Mouse (Mus musculus) liver, adult 2 months (tissue): ENCODE measurements around the gene Rusc1. TPM values are rescaled to one million over a fixed set of nuclear protein-coding genes. Genes with fewer than 3 reads are reported as not detected.

Source experiments
- DNase-seq: peaks from one replicate; pipeline ENCODE4 v3.0.0-alpha.2; 2011; ENCODE audit warnings: low read depth, low spot score; ENCODE audit errors: extremely low read depth
- H3K27ac ChIP-seq: fragments of 200-500 bp; replicated peaks from 2 replicates; pipeline ENCODE4 v1.5.1; 2012; ENCODE audit warnings: low read depth, mild to moderate bottlenecking, control low read depth, inconsistent platforms, low read length; ENCODE audit not compliant: insufficient read depth
- H3K27me3 ChIP-seq: fragments of 200-500 bp; 2 replicates; pipeline ENCODE4 v1.6.1; 2012; ENCODE audit warnings: mild to moderate bottlenecking, moderate library complexity, low read length, inconsistent platforms; ENCODE audit not compliant: control insufficient read depth, insufficient read depth
- H3K36me3 ChIP-seq: fragments of 200-500 bp; 2 replicates; pipeline ENCODE4 v1.6.1; 2012; ENCODE audit warnings: low read length, inconsistent platforms; ENCODE audit not compliant: control insufficient read depth, insufficient read depth
- H3K4me1 ChIP-seq: fragments of 200-500 bp; 2 replicates; pipeline ENCODE4 v1.6.1; 2011; ENCODE audit warnings: low read length; ENCODE audit not compliant: control insufficient read depth, insufficient read depth
- H3K4me3 ChIP-seq: fragments of 200-500 bp; 2 replicates; pipeline ENCODE4 v1.5.1; 2011; ENCODE audit warnings: low read depth, mild to moderate bottlenecking, control low read depth, low read length, moderate library complexity; ENCODE audit not compliant: insufficient read depth
- H3K79me2 ChIP-seq: fragments of 200-500 bp; 2 replicates; pipeline ENCODE4 v1.6.1; 2012; ENCODE audit warnings: inconsistent platforms, mild to moderate bottlenecking, low read length, moderate library complexity; ENCODE audit not compliant: control insufficient read depth, insufficient read depth
- H3K9ac ChIP-seq: fragments of 200-500 bp; 2 replicates; pipeline ENCODE4 v1.6.1; 2012; ENCODE audit warnings: low read depth, mild to moderate bottlenecking, control low read depth, inconsistent platforms, low read length
- CTCF ChIP-seq: fragments of 200-500 bp; IDR thresholded peaks from 2 replicates; pipeline ENCODE4 v1.5.1; 2011; ENCODE audit warnings: low read depth, low read length, control low read depth
- POLR2A ChIP-seq: fragments of 200-500 bp; IDR thresholded peaks from 2 replicates; pipeline ENCODE4 v1.6.1; 2011; ENCODE audit warnings: low read length, control low read depth; ENCODE audit not compliant: insufficient read depth; ENCODE audit errors: extremely low read depth
- WGBS: fragments of 180-500 bp; shearing (Covaris S2); methylation state at CpG from one replicate; pipeline ENCODE4 v1.1.7; 2018; 5-methylcytosine and 5-hydroxymethylcytosine counted together
- polyA plus RNA-seq: library from polyadenylated mRNA; depleted of rRNA; stranded (reverse); fragments of >200 nt; gene quantifications from 2 replicates; pipeline ENCODE4 v1.2.3, GENCODE M21; 2012; rRNA removed
- total RNA-seq: library from RNA; depleted of rRNA; stranded (reverse); fragments of >200 nt; gene quantifications from 2 replicates; pipeline ENCODE4 v1.2.3, GENCODE M21; 2014; rRNA removed

Rusc1 gene
- total and polyA plus RNA-seq, 2 experiments: 4.8 to 18.3 TPM

DNA sequence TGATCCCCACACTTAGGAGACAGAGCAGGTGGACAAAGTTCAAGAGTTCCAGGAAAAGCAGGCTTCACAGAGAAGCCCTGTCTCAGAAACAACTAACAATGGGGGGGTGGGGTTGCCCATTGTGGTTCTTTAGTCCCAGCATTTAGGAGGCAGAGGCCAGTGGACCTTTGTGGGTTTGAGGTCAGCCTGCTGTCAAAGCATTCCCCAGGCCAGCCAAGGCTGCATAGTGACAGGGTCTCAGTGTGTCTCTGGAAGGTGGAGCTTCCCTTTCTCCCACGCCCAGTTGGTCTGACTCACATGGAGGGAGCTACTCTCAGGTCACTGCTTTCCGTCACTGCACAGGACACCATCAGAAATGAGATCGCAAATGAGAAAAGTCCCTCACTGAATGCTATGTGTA, 31.4 kb downstream of the Rusc1 start:
- Histone ChIP-seq H3K27me3 (no peaks in the 10 kb centered on the region), H3K4me1 (no peaks in the 10 kb centered on the region), H3K4me3 (no peak overlapping the region), H3K27ac (no peak overlapping the region), H3K79me2 (no peaks in the 10 kb centered on the region), H3K9ac (no peak overlapping the region), H3K36me3 (peaks cover 64% of the 10 kb centered on the region)
- DNase-seq: no peak
- 97% methylated on average over 3 of the region's 3 CpGs for WGBS
- TF ChIP-seq CTCF: no peak
- TF ChIP-seq POLR2A: no peak

DNA sequence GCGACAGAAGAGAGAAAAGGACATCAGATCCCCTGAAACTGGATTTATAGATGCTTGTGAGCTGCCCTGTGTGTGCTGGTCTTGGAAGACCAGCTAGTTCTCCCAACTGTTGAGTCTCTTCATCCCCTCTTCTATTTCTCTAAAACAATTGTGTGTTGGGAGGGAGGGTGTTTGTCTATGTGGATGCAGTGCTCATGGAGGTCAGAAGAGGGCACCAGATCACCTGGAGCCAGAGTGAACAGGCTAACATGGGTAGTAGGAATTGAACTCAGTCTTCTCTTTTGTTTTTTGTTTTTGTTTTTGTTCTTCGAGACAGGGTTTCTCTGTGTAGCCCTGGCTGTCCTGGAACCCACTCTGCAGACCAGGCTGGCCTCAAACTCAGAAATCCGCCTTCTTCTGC, 34.3 kb downstream of the Rusc1 start:
- peaks cover 64% of the 10 kb centered on the region for H3K36me3 ChIP-seq
- H3K79me2 ChIP-seq: no peaks in the 10 kb centered on the region
- no peak overlapping the region for H3K4me3 ChIP-seq
- peak; percentile 10 for DNase-seq
- H3K27me3 ChIP-seq: no peaks in the 10 kb centered on the region
- H3K9ac ChIP-seq: no peak overlapping the region
- H3K4me1 ChIP-seq: no peaks in the 10 kb centered on the region
- 93% methylated on average over 3 of the region's 3 CpGs for WGBS
- TF ChIP-seq CTCF (peak; percentile 59; the same call in 1 of the 2 replicates), POLR2A (no peak)
- no peak overlapping the region for H3K27ac ChIP-seq

GRCm38 (mm10) chr3:89058361-89058760, 34.8 kb downstream of the Rusc1 start:
- Histone ChIP-seq H3K79me2 (no peaks in the 10 kb centered on the region), H3K27ac (no peak overlapping the region), H3K36me3 (peaks cover 62% of the 10 kb centered on the region), H3K4me1 (no peaks in the 10 kb centered on the region), H3K27me3 (no peaks in the 10 kb centered on the region), H3K9ac (no peak overlapping the region), H3K4me3 (no peak overlapping the region)
- no peak for DNase-seq
- WGBS: 97% methylated on average over 9 of the region's 9 CpGs
- no peak for TF ChIP-seq POLR2A
- TF ChIP-seq CTCF: no peak

DNA sequence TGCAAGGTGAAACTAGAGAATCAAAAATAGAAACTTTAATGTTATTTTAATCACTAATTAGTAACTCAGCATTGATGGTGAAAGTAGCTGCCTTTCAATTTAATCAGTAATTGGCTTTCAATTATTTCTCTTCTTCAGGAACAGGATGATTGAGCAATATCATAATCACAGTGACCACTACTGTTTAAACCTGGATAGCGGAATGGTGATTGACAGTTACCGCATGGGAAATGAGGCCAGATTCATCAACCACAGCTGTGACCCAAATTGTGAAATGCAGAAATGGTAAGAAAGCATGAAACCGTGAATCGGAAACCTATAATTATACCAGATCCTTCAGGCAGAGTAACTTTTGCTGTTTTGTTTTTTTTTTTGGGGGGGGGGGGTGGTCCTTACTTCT, 49.8 kb downstream of the Rusc1 start:
- DNase-seq: no peak
- H3K27me3 ChIP-seq: no peaks in the 10 kb centered on the region
- H3K36me3 ChIP-seq: peaks cover 58% of the 10 kb centered on the region
- H3K9ac ChIP-seq: no peak overlapping the region
- no peaks in the 10 kb centered on the region for H3K79me2 ChIP-seq
- no peak for TF ChIP-seq CTCF
- no peak for TF ChIP-seq POLR2A
- H3K27ac ChIP-seq: no peak overlapping the region
- no peak overlapping the region for H3K4me3 ChIP-seq
- WGBS: 85% methylated on average over 4 of the region's 4 CpGs
- no peaks in the 10 kb centered on the region for H3K4me1 ChIP-seq

Other genes with a start within 250 kb of the Rusc1 start
- gene Msto1, start 179.3 kb downstream of the Rusc1 start, total RNA-seq: 5.6 and 7.4 TPM in 2 replicates
- gene Msto1, start 179.3 kb downstream of the Rusc1 start, polyA plus RNA-seq: 12.1 and 15.4 TPM in 2 replicates
- 11.8 and 14.4 TPM in 2 replicates for gene Ash1l, start 142.7 kb downstream of the Rusc1 start, total RNA-seq
- gene Ash1l, start 142.7 kb downstream of the Rusc1 start, polyA plus RNA-seq: 3.3 and 3.9 TPM in 2 replicates
- gene Dap3, start 142.1 kb downstream of the Rusc1 start, total RNA-seq: 50.6 and 66.8 TPM in 2 replicates
- gene Dap3, start 142.1 kb downstream of the Rusc1 start, polyA plus RNA-seq: 21.8 and 32.6 TPM in 2 replicates
- not detected in 2 replicates for gene Gm43738, start 7.8 kb upstream of the Rusc1 start, total RNA-seq
- 0.05 TPM in 1 of 2 replicates, not detected in the other for gene Gm43738, start 7.8 kb upstream of the Rusc1 start, polyA plus RNA-seq
- 467 and 510 TPM in 2 replicates for gene Fdps, start 8.6 kb upstream of the Rusc1 start, total RNA-seq
- gene Fdps, start 8.6 kb upstream of the Rusc1 start, polyA plus RNA-seq: 388 and 397 TPM in 2 replicates
- gene Pklr, start 42.8 kb upstream of the Rusc1 start, total RNA-seq: 69.7 and 91.1 TPM in 2 replicates
- 387 and 512 TPM in 2 replicates for gene Pklr, start 42.8 kb upstream of the Rusc1 start, polyA plus RNA-seq
- gene Hcn3, start 66.9 kb upstream of the Rusc1 start, total RNA-seq: 0.09 and 0.20 TPM in 2 replicates
- 0.19 and 0.44 TPM in 2 replicates for gene Hcn3, start 66.9 kb upstream of the Rusc1 start, polyA plus RNA-seq
- 7.4 and 9.3 TPM in 2 replicates for gene Clk2, start 71.5 kb upstream of the Rusc1 start, total RNA-seq
- gene Clk2, start 71.5 kb upstream of the Rusc1 start, polyA plus RNA-seq: 14.6 and 23.9 TPM in 2 replicates
- 9.1 and 15.6 TPM in 2 replicates for gene Scamp3, start 84.2 kb upstream of the Rusc1 start, total RNA-seq
- 105 and 120 TPM in 2 replicates for gene Scamp3, start 84.2 kb upstream of the Rusc1 start, polyA plus RNA-seq
- gene Fam189b, start 89.8 kb upstream of the Rusc1 start, total RNA-seq: 0.09 and 0.54 TPM in 2 replicates
- gene Fam189b, start 89.8 kb upstream of the Rusc1 start, polyA plus RNA-seq: 1.8 and 4.1 TPM in 2 replicates
- gene Gba, start 109.6 kb upstream of the Rusc1 start, total RNA-seq: 24.1 and 32.7 TPM in 2 replicates
- gene Gba, start 109.6 kb upstream of the Rusc1 start, polyA plus RNA-seq: 33.2 and 36.6 TPM in 2 replicates
- 0.92 and 1.4 TPM in 2 replicates for gene Thbs3, start 121.9 kb upstream of the Rusc1 start, total RNA-seq
- 0.85 and 1.2 TPM in 2 replicates for gene Thbs3, start 121.9 kb upstream of the Rusc1 start, polyA plus RNA-seq
- 105 and 122 TPM in 2 replicates for gene Mtx1, start 133.8 kb upstream of the Rusc1 start, total RNA-seq
- 167 and 187 TPM in 2 replicates for gene Mtx1, start 133.8 kb upstream of the Rusc1 start, polyA plus RNA-seq
- 0.60 and 1.7 TPM in 2 replicates for gene Muc1, start 135.7 kb upstream of the Rusc1 start, total RNA-seq
- 1.3 and 1.7 TPM in 2 replicates for gene Muc1, start 135.7 kb upstream of the Rusc1 start, polyA plus RNA-seq
- gene Krtcap2, start 152.7 kb upstream of the Rusc1 start, total RNA-seq: 45.1 and 60.3 TPM in 2 replicates
- 157 and 197 TPM in 2 replicates for gene Krtcap2, start 152.7 kb upstream of the Rusc1 start, polyA plus RNA-seq
- gene Trim46, start 153.0 kb upstream of the Rusc1 start, total RNA-seq: 0.07 and 0.18 TPM in 2 replicates
- gene Trim46, start 153.0 kb upstream of the Rusc1 start, polyA plus RNA-seq: 0.16 and 0.25 TPM in 2 replicates
- gene Dpm3, start 166.0 kb upstream of the Rusc1 start, total RNA-seq: 102 and 131 TPM in 2 replicates
- 243 and 245 TPM in 2 replicates for gene Dpm3, start 166.0 kb upstream of the Rusc1 start, polyA plus RNA-seq
- gene Slc50a1, start 177.3 kb upstream of the Rusc1 start, total RNA-seq: 6.4 and 7.0 TPM in 2 replicates
- 36.3 and 41.2 TPM in 2 replicates for gene Slc50a1, start 177.3 kb upstream of the Rusc1 start, polyA plus RNA-seq
- gene Efna1, start 187.8 kb upstream of the Rusc1 start, total RNA-seq: 22.1 and 35.2 TPM in 2 replicates
- gene Efna1, start 187.8 kb upstream of the Rusc1 start, polyA plus RNA-seq: 73.1 and 73.4 TPM in 2 replicates
- not detected in 2 replicates for gene Efna3, start 229.7 kb upstream of the Rusc1 start, total RNA-seq
- gene Efna3, start 229.7 kb upstream of the Rusc1 start, polyA plus RNA-seq: not detected in 2 replicates
- gene Efna4, start 244.7 kb upstream of the Rusc1 start, total RNA-seq: not detected in 2 replicates
- 0.06 and 0.27 TPM in 2 replicates for gene Efna4, start 244.7 kb upstream of the Rusc1 start, polyA plus RNA-seq